Mouse (Mus musculus) naive thymus-derived CD4-positive, alpha-beta T cell, adult 5 months (primary cell): ENCODE data around the gene Myoc. TPM values are rescaled to one million over a fixed set of nuclear protein-coding genes. Genes with fewer than 3 reads are reported as not detected.

ENCODE experiments used
- polyA plus RNA-seq: library from polyadenylated mRNA; unstranded; fragments of 100-300 nt; shearing (Covaris generic); gene quantifications from one replicate; pipeline ENCODE4 v1.2.1, GENCODE M21; 2017

Myoc gene
- polyA plus RNA-seq, result not detected

DNA sequence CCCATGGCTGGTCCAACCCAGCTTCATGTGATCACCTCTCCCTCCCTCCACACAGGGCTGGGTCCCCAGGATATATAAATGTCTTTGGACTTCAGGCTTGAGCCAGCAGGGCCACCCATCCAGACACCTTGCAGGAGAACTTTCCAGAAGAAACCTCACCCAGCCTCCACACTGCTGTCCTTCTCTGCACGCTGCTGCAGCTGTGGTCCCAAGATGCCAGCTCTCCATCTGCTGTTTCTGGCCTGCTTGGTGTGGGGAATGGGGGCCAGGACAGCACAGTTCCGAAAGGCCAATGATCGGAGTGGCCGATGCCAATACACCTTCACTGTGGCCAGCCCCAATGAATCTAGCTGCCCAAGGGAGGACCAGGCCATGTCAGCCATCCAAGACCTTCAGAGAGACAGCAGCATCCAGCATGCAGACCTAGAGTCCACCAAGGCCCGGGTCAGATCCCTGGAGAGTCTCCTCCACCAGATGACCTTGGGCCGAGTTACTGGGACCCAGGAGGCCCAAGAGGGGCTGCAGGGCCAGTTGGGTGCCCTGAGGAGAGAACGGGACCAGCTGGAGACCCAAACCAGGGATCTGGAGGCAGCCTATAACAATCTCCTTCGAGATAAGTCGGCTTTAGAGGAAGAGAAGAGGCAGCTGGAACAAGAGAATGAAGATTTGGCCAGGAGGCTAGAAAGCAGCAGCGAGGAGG lies at the start of gene Myoc:
Gene Myoc, plus strand, starts transcription at position 105 of the 700 bp plus-strand sequence.

DNA sequence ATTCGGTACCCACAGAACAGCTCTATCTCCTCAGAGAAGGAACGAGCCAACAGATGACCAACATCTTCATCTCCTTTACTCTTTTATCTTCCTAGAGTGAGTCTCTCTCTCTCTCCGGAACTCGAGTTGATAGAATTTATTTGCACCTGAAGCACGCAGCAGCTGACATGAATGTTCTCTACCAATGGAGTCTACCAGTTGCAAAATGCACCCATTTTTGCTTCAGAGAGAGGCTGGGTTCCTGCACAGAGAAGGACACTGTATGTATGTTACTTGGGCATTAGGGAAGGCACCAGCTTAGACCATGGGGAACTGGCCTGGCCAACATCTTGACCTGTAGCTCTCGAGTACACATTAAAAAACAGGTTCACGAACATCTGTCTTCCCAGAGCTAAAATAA lies 19.2 kb downstream of the Myoc start, which contains the start of gene Myocos:
Gene Myocos, minus strand, starts transcription at position 101 of the 400 bp plus-strand sequence.

Other genes starting within 250 kb of the Myoc start
- not detected for gene Dnm3, start 161.1 kb upstream of the Myoc start, polyA plus RNA-seq
- gene Mettl13, start 90.6 kb upstream of the Myoc start, polyA plus RNA-seq, result 26.1 TPM
- gene Vamp4, start 68.6 kb upstream of the Myoc start, polyA plus RNA-seq, result 109 TPM
- gene Myocos, start 19.1 kb downstream of the Myoc start, polyA plus RNA-seq, result not detected
- 317 TPM for gene Prrc2c, start 101.4 kb downstream of the Myoc start, polyA plus RNA-seq
- not detected for gene Fmo4, start 174.8 kb downstream of the Myoc start, polyA plus RNA-seq
- not detected for gene Fmo1, start 227.5 kb downstream of the Myoc start, polyA plus RNA-seq